Mouse (Mus musculus) testis, postnatal 14 days (tissue): Measurements from ENCODE around the gene Ivns1abp.
"Not testable (repeated sequence)": the region's sequence is repeated elsewhere in the genome, so short reads cannot be mapped to it uniquely, and the experiment has no call there.

ENCODE experiments used
- DNase-seq: peaks from one replicate; pipeline ENCODE4 v3.0.0; 2021; ENCODE audit warnings: low spot score

The Ivns1abp gene

GRCm38 (mm10) chr1:151342311-151342710 is 2.0 kb upstream of the Ivns1abp start:
- no peak for DNase-seq

DNA sequence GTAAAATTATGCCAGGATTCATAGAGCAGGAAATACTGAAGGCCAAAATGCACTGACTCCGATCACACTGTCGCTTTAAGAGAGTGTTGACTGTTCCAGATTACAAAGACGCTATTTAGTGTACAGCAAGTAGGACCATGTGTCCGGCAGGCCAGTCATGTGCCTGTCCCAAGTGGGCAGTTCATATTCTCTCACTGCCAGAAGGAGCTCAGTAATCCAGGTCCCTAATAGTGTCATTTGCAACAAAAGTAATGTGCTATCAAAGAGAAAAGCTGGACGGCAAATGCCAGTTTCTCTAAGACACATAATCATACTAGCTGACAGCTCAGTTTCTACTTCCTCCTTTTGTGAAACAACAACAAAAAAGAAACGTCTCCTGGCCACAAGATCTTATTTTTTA is 1.3 kb upstream of the Ivns1abp start:
- DNase-seq = no peak

GRCm38 (mm10) chr1:151343571-151344282 is 550 bp upstream of the Ivns1abp start:
- DNase-seq = no peak

GRCm38 (mm10) chr1:151345109-151345862 is 1.0 kb downstream of the Ivns1abp start:
- peak; percentile 94 for DNase-seq

DNA sequence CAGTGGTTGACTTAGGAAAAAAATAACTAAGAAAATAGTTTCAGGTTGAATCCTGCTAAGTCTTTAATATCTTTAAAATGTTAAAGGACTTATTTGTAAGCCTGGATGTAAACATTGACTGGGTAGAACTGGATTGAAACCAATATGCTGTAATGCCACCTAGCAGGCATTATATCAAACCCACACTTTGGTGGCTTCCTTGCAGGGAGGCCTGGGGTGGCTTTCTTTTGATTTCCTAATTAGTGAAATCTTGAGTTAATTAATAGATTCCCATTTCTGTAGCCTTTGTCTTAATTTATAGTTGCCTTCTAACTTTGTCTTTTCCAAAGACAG is 1.6 kb downstream of the Ivns1abp start:
- no peak for DNase-seq

DNA sequence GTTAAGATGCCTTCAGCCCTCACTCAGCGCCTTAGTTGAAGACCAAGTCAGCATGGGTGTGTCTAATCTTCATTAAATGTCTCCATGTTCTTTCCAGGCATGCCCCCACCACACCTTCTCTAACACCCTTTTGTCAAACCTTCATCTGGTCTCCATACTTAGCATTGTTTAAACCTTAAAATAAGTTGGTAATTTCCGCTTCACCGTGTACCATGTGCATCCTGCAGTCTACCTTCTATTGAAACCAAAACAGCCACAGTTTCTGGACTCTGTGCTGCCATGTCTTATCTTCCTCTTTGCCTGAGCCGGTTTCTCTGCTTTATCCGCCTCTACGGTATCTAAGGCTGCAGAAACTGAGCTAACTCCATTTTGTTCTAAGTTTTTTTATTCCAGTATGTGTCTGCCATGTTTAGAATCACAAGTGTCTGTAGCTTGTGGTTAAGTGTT is 2.4 kb downstream of the Ivns1abp start:
- no peak for DNase-seq

GRCm38 (mm10) chr1:151348293-151348692 is 4.0 kb downstream of the Ivns1abp start:
- DNase-seq = not testable (repeated sequence)

GRCm38 (mm10) chr1:151352911-151353310 is 8.6 kb downstream of the Ivns1abp start:
- no peak for DNase-seq

- DNase-seq = no peak
These were observed 11.7 kb downstream of the Ivns1abp start for GRCm38 (mm10) chr1:151355994-151356393.

GRCm38 (mm10) chr1:151359374-151359773 is 15.1 kb downstream of the Ivns1abp start:
- no peak for DNase-seq

- DNase-seq = no peak
These were observed 22.8 kb downstream of the Ivns1abp start for GRCm38 (mm10) chr1:151366944-151367605.

DNA sequence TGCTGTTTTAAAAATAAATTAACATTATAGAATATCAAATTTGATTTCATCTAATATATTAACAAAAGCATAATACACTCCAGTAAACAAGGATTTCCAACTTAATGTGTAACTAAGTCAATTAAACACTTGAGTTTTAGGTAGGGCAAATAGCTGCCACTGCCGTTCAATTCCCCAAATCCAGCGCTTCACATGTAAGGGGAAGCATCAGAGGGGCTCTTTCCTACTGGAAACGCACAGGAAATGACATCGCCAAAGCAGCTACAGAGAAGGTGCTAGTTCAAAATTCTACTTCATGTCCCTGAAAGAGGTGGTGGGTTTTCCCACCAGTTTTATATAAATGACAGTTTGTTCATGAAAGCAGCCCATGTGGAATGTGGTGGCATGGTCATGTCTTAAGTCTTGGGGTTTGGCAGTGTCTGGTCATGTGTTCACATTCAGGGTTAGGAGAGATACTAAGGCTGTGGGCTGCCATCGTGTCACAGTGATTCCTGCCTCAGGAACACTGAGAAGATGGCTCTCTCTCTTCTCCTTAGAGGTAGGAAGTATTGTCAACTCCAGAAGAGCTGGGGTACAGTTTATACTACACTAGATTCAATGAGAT is 23.5 kb downstream of the Ivns1abp start:
- DNase-seq = no peak

DNA sequence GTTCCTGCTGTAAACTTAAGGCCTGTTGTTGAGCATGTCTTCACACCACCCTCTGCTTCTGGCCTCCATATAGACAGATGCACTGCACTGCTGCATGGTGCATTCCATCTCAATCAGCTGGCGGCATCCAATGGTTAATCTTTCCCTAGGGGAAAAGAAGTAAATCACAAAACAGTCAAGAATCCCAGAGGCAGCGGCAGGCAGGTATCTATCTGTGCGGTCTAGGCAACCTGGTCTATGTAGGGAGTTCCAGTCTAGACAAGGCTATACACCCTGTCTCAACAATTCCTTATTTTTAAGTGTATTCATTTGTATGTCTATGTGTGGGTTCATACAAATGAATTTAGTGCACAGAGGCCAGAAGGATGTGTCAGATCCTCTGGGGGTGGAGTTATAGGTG is 24.2 kb downstream of the Ivns1abp start:
- no peak for DNase-seq

GRCm38 (mm10) chr1:151370573-151370972 is 26.3 kb downstream of the Ivns1abp start:
- DNase-seq = no peak

GRCm38 (mm10) chr1:151371543-151371942 is 27.3 kb downstream of the Ivns1abp start:
- no peak for DNase-seq

GRCm38 (mm10) chr1:151372823-151373222 is 28.5 kb downstream of the Ivns1abp start:
- no peak for DNase-seq

DNA sequence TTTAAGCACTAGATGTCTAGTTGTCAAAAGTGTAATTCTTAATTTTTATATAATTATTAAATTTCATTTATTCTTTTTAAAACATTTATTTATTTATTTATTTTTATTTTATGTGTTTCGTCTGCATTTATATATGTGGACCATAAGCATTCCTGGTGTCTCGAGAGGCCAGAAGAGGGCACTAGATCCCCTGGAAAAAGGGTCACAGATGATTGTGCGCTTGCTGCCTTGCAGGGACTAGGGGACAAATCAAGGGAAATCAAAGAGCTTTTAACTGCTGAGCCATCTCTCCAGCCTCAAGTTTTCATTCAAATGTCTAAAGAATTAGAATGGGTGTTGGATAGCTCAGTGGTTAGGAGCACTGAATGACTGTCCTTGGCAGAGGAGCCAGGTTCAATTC is 33.1 kb downstream of the Ivns1abp start:
- no peak for DNase-seq

DNA sequence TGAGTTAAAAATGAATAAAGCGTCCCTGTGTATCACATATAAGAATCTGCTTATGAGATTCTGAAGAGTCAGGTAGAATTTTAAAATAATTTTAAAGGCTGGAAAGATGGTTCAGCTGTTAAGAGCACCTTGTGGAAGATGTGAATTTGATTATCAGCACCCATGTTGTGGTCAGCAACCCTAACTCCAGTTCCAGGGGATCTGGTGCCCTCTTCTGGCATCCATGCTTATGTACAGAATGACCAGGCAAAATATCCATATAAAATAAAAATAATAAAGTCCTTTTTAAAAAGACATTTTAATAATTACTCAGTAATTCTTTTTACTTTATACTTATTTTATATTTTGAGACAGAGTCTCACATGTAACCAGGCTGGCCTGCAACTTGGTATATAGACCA is 45.8 kb downstream of the Ivns1abp start:
- DNase-seq = no peak

GRCm38 (mm10) chr1:151409827-151410226 is 65.5 kb downstream of the Ivns1abp start:
- DNase-seq = no peak
